Mouse (Mus musculus) intestine, embryonic 16.5 days (tissue): ENCODE measurements around the gene Polr2b. TPM values are rescaled to one million over a fixed set of nuclear protein-coding genes. Genes with fewer than 3 reads are reported as not detected.
A peak's percentile ranks its signal among the peaks of the same experiment; 100 is the strongest.

Experiments
- ATAC-seq: fragments of 200-750 bp; cut with Nextera tagmentation; 2 replicates; pipeline ENCODE4 v1.8.0; 2017; ENCODE audit warnings: moderate TSS enrichment, moderate library complexity
- H3K27ac ChIP-seq: fragments of 300-500 bp; sonication (generic); 2 replicates; pipeline ENCODE4 v1.5.1; 2014; ENCODE audit warnings: mild to moderate bottlenecking, low read length
- H3K27me3 ChIP-seq: fragments of 300-500 bp; sonication (generic); replicated peaks from 2 replicates; pipeline ENCODE4 v1.6.1; 2014; ENCODE audit warnings: low read length, control low read depth, mixed read lengths; ENCODE audit not compliant: control insufficient read depth, insufficient read depth
- H3K36me3 ChIP-seq: fragments of 300-500 bp; sonication (generic); 2 replicates; pipeline ENCODE4 v1.6.1; 2014; ENCODE audit warnings: low read length, control low read depth; ENCODE audit not compliant: control insufficient read depth, insufficient read depth
- H3K4me1 ChIP-seq: fragments of 300-500 bp; sonication (generic); 2 replicates; pipeline ENCODE4 v1.6.1; 2014; ENCODE audit warnings: low read length, control low read depth, mixed read lengths; ENCODE audit not compliant: control insufficient read depth, insufficient read depth
- H3K4me2 ChIP-seq: fragments of 300-500 bp; sonication (generic); 2 replicates; pipeline ENCODE4 v1.6.1; 2014; ENCODE audit warnings: low read depth, low read length, control low read depth
- H3K4me3 ChIP-seq: fragments of 300-500 bp; sonication (generic); 2 replicates; pipeline ENCODE4 v1.5.1; 2014; ENCODE audit warnings: mild to moderate bottlenecking, low read length
- H3K9ac ChIP-seq: fragments of 300-500 bp; sonication (generic); 2 replicates; pipeline ENCODE4 v1.6.1; 2014; ENCODE audit warnings: low read depth, low read length
- H3K9me3 ChIP-seq: fragments of 300-500 bp; sonication (generic); 2 replicates; pipeline ENCODE4 v1.6.1; 2016; ENCODE audit warnings: low read length, control low read depth; ENCODE audit not compliant: control insufficient read depth
- WGBS: fragments of 180-500 bp; shearing (Covaris S2); extraction: QIAGEN DNeasy Blood & Tissue Kit; methylation state at CpG from one replicate; pipeline ENCODE4 v1.1.7; 2014; 5-methylcytosine and 5-hydroxymethylcytosine counted together
- polyA plus RNA-seq: library from polyadenylated mRNA; unstranded; fragments of >200 nt; fragmentation: Nextera tagmentation; extraction: Ambion mirVana; gene quantifications from 2 replicates; pipeline ENCODE4 v1.2.1, GENCODE M21; 2015

Gene Polr2b
- polyA plus RNA-seq, 1 experiment from 2014 or later = 44.0 TPM

DNA sequence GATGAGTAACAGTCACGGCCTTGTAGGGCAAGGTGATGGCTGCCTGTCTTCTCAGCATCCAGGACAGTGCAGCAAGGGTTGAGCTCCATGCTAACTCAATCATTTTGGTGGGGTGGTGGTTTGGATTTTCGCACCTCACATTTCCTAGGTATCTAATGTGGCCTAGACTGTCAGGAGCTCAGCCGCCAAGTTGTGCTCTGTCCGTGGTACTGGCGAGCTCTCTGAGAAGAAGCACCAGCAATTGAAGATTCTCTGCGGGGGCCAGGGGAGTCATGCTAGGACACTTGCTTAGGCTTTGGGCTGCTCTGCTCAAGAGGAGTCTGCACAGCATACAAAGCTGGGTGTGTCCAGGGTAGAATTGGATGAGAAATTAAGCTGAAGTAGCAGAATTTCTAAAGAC is 22.0 kb upstream of the Polr2b start:
- H3K4me1 ChIP-seq = no peaks in the 10 kb centered on the region
- WGBS = 81% methylated on average over 6 of the region's 6 CpGs
- H3K4me3 ChIP-seq = no peak overlapping the region
- H3K36me3 ChIP-seq = peaks cover 8% of the 10 kb centered on the region
- H3K4me2 ChIP-seq = no peak overlapping the region
- H3K9me3 ChIP-seq = no peaks in the 10 kb centered on the region
- no peak overlapping the region for H3K27ac ChIP-seq
- H3K9ac ChIP-seq = no peak overlapping the region
- H3K27me3 ChIP-seq = no peaks in the 10 kb centered on the region
- ATAC-seq = no peak

DNA sequence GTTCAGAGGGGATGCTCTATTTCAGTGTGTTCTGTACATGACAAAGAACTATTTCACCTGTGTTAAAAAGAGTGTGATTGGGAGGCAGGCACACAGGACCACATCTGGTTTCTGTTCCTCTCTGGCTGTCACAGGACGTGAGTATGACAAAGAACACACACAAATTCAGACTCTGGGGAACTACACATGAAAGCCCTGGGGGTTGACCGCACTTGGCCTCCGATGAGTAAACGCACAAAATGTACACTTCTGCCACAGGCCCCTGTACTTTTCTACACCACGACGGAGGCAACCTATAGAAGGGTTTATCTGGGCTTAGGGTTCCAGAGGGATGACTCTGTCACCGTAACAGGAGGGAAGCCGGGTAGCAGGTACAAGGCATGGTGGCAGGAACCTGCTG is 20.3 kb upstream of the Polr2b start:
- WGBS = 67% methylated on average over 8 of the region's 8 CpGs
- Histone ChIP-seq H3K9ac (no peak overlapping the region), H3K27me3 (no peaks in the 10 kb centered on the region), H3K4me3 (no peak overlapping the region), H3K36me3 (peaks cover 18% of the 10 kb centered on the region), H3K4me2 (no peak overlapping the region), H3K27ac (no peak overlapping the region), H3K9me3 (no peaks in the 10 kb centered on the region), H3K4me1 (no peaks in the 10 kb centered on the region)
- no peak for ATAC-seq

GRCm38 (mm10) chr5:77290606-77291005 is 19.3 kb upstream of the Polr2b start:
- Histone ChIP-seq H3K9ac (no peak overlapping the region), H3K4me3 (no peak overlapping the region), H3K4me2 (no peak overlapping the region), H3K9me3 (no peaks in the 10 kb centered on the region), H3K27me3 (no peaks in the 10 kb centered on the region), H3K27ac (no peak overlapping the region), H3K36me3 (peaks cover 23% of the 10 kb centered on the region), H3K4me1 (no peaks in the 10 kb centered on the region)
- 89% methylated on average over 2 of the region's 2 CpGs for WGBS
- no peak for ATAC-seq

- no peak overlapping the region for H3K27ac ChIP-seq
- no peak overlapping the region for H3K9ac ChIP-seq
- peaks cover 23% of the 10 kb centered on the region for H3K36me3 ChIP-seq
- H3K27me3 ChIP-seq = no peaks in the 10 kb centered on the region
- H3K4me2 ChIP-seq = no peak overlapping the region
- H3K4me1 ChIP-seq = no peaks in the 10 kb centered on the region
- WGBS = 91% methylated on average over 7 of the region's 7 CpGs
- ATAC-seq = no peak
- H3K9me3 ChIP-seq = no peaks in the 10 kb centered on the region
- H3K4me3 ChIP-seq = no peak overlapping the region
These were observed 17.0 kb upstream of the Polr2b start for GRCm38 (mm10) chr5:77292803-77293522.

DNA sequence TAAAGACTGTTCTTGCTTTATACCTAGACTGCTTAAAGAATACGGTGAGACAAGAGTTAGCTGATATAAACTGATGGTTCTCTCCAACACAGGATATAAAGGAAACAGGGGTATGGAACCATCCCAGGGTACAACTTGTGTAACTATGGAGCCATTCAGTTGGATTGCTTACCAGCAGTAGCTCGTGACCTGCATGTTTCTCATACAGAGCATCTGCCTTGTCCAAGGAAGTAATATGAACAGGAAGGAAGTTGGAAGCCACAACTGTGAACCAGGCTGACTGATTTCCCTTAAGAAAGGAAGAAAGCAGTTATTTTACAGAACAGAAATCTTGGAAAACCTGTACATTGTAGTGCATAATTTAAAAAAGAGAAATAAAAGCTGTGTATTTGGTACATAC is 10.5 kb upstream of the Polr2b start:
- no peak overlapping the region for H3K4me3 ChIP-seq
- ATAC-seq = no peak
- WGBS = 88% methylated on average over 2 of the region's 2 CpGs
- H3K9ac ChIP-seq = no peak overlapping the region
- H3K27ac ChIP-seq = no peak overlapping the region
- no peaks in the 10 kb centered on the region for H3K9me3 ChIP-seq
- no peaks in the 10 kb centered on the region for H3K4me1 ChIP-seq
- peaks cover 21% of the 10 kb centered on the region for H3K36me3 ChIP-seq
- no peaks in the 10 kb centered on the region for H3K27me3 ChIP-seq
- H3K4me2 ChIP-seq = no peak overlapping the region

GRCm38 (mm10) chr5:77301296-77301903 is 8.5 kb upstream of the Polr2b start:
- H3K9me3 ChIP-seq = no peaks in the 10 kb centered on the region
- no peaks in the 10 kb centered on the region for H3K4me1 ChIP-seq
- no peak overlapping the region for H3K4me3 ChIP-seq
- H3K36me3 ChIP-seq = peaks cover 16% of the 10 kb centered on the region
- no peak overlapping the region for H3K27ac ChIP-seq
- 93% methylated on average over 6 of the region's 6 CpGs for WGBS
- H3K27me3 ChIP-seq = no peaks in the 10 kb centered on the region
- ATAC-seq = no peak
- no peak overlapping the region for H3K4me2 ChIP-seq
- no peak overlapping the region for H3K9ac ChIP-seq

- H3K9ac ChIP-seq = peak overlapping the region; percentile 84
- H3K4me2 ChIP-seq = peak overlapping the region; percentile 92
- no peak for ATAC-seq
- no peak overlapping the region for H3K27ac ChIP-seq
- no peaks in the 10 kb centered on the region for H3K9me3 ChIP-seq
- peaks cover 13% of the 10 kb centered on the region for H3K4me1 ChIP-seq
- H3K4me3 ChIP-seq = peak overlapping the region; percentile 94
- WGBS = 81% methylated on average over 5 of the region's 5 CpGs
- no peaks in the 10 kb centered on the region for H3K27me3 ChIP-seq
- 0 out of 2 replicates have a peak, but pooled peaks cover 3% of the 10 kb centered on the region for H3K36me3 ChIP-seq
These were observed 2.0 kb upstream of the Polr2b start for GRCm38 (mm10) chr5:77307821-77308553.

GRCm38 (mm10) chr5:77309051-77309906 is 668 bp upstream of the Polr2b start:
- Histone ChIP-seq H3K27me3 (no peaks in the 10 kb centered on the region), H3K9ac (peak overlapping the region; percentile 84), H3K36me3 (peaks cover 6% of the 10 kb centered on the region; the same call in 1 of the 2 replicates), H3K4me3 (peak overlapping the region; percentile 94), H3K9me3 (no peaks in the 10 kb centered on the region), H3K4me1 (peaks cover 13% of the 10 kb centered on the region), H3K27ac (0 out of 2 replicates have a peak overlapping the region, but pooled peaks have one; percentile 29), H3K4me2 (peak overlapping the region; percentile 92)
- peak; percentile 56 for ATAC-seq
- WGBS = under 1% methylated on average over 76 of the region's 76 CpGs

DNA sequence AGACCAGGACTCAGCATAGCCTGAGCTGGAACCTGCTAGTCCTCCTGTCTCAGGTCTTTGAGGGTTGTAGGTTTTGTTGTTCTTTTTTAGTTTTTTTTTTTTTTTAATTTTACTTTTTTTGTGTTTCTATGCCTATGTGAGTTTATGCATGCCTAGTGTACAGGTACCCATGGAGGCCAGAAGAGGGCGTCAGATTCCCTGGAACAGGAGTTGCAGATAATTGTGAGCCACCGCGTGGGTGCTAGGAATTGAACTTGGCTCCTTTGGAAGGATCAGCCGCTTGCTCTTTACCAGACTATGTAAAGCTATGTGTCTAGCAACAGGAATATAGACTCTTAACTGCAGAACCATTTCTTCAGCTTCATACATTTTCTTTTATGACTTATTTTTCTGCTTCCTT is 4.3 kb downstream of the Polr2b start:
- peaks cover 12% of the 10 kb centered on the region; the same call in 1 of the 2 replicates for H3K36me3 ChIP-seq
- 95% methylated on average over 4 of the region's 4 CpGs for WGBS
- ATAC-seq = no peak
- no peak overlapping the region for H3K4me3 ChIP-seq
- H3K4me1 ChIP-seq = peaks cover 4% of the 10 kb centered on the region
- no peaks in the 10 kb centered on the region for H3K27me3 ChIP-seq
- no peak overlapping the region for H3K27ac ChIP-seq
- H3K4me2 ChIP-seq = no peak overlapping the region
- no peaks in the 10 kb centered on the region for H3K9me3 ChIP-seq
- H3K9ac ChIP-seq = no peak overlapping the region
